Mouse (Mus musculus) small intestine, adult 2 months (tissue): ENCODE measurements around the gene Acer1. TPM values are rescaled to one million over a fixed set of nuclear protein-coding genes. Genes with fewer than 3 reads are reported as not detected.
A peak's percentile ranks its signal among the peaks of the same experiment; 100 is the strongest.

Experiments
- H3K27ac ChIP-seq: fragments of 200-500 bp; 2 replicates; pipeline ENCODE4 v1.5.1; 2012; ENCODE audit warnings: low read depth, low read length, control low read depth, inconsistent platforms; ENCODE audit not compliant: insufficient read depth
- H3K27me3 ChIP-seq: fragments of 200-500 bp; 2 replicates; pipeline ENCODE4 v1.6.1; 2012; ENCODE audit warnings: mild to moderate bottlenecking, moderate library complexity, low read length, inconsistent platforms; ENCODE audit not compliant: control insufficient read depth, insufficient read depth
- H3K36me3 ChIP-seq: fragments of 200-500 bp; 2 replicates; pipeline ENCODE4 v1.6.1; 2012; ENCODE audit warnings: mild to moderate bottlenecking, low read length, control low read depth, inconsistent platforms; ENCODE audit not compliant: control insufficient read depth, insufficient read depth
- H3K4me1 ChIP-seq: fragments of 200-500 bp; 2 replicates; pipeline ENCODE4 v1.6.1; 2012; ENCODE audit warnings: low read length, inconsistent platforms, mixed read lengths; ENCODE audit not compliant: control insufficient read depth, insufficient read depth, insufficient read length
- H3K4me3 ChIP-seq: fragments of 200-500 bp; 2 replicates; pipeline ENCODE4 v1.5.1; 2012; ENCODE audit warnings: low read depth, mild to moderate bottlenecking, control low read depth, inconsistent platforms, low read length, moderate library complexity
- CTCF ChIP-seq: fragments of 200-500 bp; IDR thresholded peaks from 2 replicates; pipeline ENCODE4 v1.5.1; 2012; ENCODE audit warnings: low read depth, mild to moderate bottlenecking, control low read depth, inconsistent platforms, low read length, moderate library complexity, mixed read lengths; ENCODE audit not compliant: insufficient replicate concordance, insufficient read length; ENCODE audit errors: extremely low read depth
- POLR2A ChIP-seq: fragments of 200-500 bp; IDR thresholded peaks from 2 replicates; pipeline ENCODE4 v1.6.1; 2012; ENCODE audit warnings: low read depth, mild to moderate bottlenecking, control low read depth, inconsistent platforms, low read length, moderate library complexity
- WGBS: fragments of 180-500 bp; shearing (Covaris S2); methylation state at CpG from one replicate; pipeline ENCODE4 v1.1.7; 2018; 5-methylcytosine and 5-hydroxymethylcytosine counted together
- polyA plus RNA-seq: library from polyadenylated mRNA; depleted of rRNA; stranded (reverse); fragments of >200 nt; gene quantifications from 2 replicates; pipeline ENCODE4 v1.2.3, GENCODE M21; 2012

Acer1 gene
- polyA plus RNA-seq, 1 experiment: 28.9 TPM

DNA sequence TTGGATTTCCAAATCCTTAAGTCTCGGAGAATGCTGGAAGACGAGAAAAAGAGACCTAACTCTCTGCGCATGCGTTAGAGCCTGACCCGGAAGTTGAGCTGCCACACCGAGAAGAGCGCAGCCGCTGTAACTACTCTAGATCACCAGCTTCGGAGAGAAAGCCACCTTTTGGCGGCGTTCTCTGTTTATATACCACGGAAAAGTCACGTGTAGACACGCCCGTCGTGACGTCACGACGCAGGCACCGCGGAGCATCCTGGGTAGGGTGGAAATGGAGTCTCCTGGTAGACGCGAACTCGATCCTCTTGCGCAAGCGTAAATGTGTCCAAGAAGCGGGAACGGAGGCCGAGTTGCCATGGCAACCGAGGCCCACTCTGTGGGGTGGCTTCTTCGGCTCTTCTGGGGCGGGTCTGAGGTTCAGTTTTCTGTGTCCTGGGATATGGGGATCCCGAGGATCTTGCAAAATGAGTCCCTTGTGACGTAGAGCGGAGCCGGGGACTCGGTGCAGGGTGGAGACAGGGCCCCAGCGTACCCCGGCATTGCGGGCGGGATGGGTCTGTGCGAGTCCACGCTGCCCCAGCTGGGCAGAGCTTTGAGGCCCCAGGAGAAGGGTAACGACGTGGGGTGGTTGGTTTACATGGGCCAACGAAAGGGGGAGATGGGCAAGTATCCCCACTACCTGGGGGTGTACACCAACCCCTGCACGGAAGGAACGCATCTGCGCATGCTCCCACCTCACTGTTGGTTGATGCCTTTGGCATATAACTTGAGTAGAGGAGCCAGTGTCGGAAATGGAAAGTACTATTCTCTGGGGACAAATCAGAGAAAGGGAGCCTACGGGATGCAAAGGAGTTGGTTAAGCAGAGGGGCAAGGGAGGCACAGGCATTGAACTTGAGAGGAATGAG lies 29.6 kb upstream of the Acer1 start, which contains the start of the genes Gtf2f1 and Gm17949:
Gtf2f1 (minus strand) TSS at position 53 of the 906 bp plus-strand sequence.
Gm17949 (plus strand) TSS at position 234 of the 906 bp plus-strand sequence.
- WGBS: 1% methylated on average over 51 of the region's 51 CpGs
- H3K27me3 ChIP-seq: no peaks in the 10 kb centered on the region
- TF ChIP-seq CTCF: no peak
- peak; percentile 99 for TF ChIP-seq POLR2A
- H3K4me3 ChIP-seq: peak within 1 kb of the TSS; percentile 81
- H3K4me1 ChIP-seq: peaks cover 7% of the 10 kb centered on the region; the same call in 1 of the 2 replicates
- H3K36me3 ChIP-seq: peaks cover 18% of the 10 kb centered on the region
- peak within 1 kb of the TSS; percentile 63 for H3K27ac ChIP-seq

DNA sequence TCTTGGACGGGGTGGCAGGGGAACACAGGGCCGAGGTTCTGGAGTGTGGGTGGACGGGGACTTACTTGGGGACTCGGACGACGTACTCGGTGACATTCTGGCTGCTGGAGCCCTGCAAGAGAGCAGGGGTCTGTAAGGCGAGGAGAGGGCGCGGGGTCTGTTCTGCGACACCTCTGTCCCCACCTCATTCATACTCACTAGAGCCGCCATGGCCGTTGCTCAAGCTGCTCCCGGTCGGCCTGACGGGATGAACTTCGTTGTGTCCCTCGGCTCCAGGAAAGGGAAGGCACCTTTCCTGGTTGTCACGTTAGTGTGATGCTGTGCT lies 28.9 kb upstream of the Acer1 start:
- H3K4me3 ChIP-seq: peak overlapping the region; percentile 81
- peak overlapping the region; percentile 63 for H3K27ac ChIP-seq
- H3K4me1 ChIP-seq: peaks cover 7% of the 10 kb centered on the region; the same call in 1 of the 2 replicates
- peaks cover 24% of the 10 kb centered on the region for H3K36me3 ChIP-seq
- TF ChIP-seq POLR2A (no peak), CTCF (no peak)
- no peaks in the 10 kb centered on the region for H3K27me3 ChIP-seq
- 0% methylated on average over 19 of the region's 19 CpGs for WGBS

DNA sequence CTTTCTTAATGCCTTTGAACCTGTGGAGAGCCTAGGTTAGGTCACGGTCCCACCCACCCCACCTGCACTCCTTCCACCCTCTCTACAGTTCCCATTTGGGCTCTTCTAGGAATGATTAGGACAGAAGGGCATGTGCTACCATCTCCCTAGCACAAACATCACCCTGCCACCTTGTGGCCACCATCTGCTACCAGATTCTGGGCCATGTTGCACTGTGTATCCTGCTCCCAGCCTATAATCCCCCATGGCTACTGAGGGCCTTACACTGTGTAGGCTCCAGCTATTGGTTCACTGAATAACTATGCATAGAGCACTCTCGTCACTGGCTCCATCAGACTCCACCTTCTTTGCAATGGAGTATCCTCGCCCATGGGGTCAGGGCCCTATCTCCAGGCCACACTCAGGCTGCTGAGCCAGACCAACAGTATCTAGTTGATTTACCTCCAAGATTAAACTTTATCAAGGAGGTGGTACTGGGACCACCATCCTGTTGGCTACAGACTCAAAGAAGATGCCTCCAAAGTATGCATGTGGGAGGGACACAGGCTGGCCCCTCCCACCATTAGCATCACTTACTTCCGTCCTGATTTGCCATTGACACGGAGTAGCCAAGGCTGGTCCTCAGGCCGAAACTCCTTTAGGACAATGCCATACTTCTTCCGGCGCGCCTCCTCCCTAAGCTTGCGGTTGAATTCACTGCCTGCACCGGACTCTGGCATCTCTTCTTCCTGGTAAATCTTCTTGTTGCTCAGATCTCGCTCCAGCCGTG lies 25.4 kb upstream of the Acer1 start:
- Histone ChIP-seq H3K4me1 (peaks cover 7% of the 10 kb centered on the region; the same call in 1 of the 2 replicates), H3K4me3 (no peak overlapping the region), H3K27me3 (no peaks in the 10 kb centered on the region), H3K36me3 (peaks cover 55% of the 10 kb centered on the region), H3K27ac (no peak overlapping the region)
- TF ChIP-seq POLR2A (no peak), CTCF (peak; percentile 15; the same call in 1 of the 2 replicates)
- WGBS: 96% methylated on average over 13 of the region's 13 CpGs

DNA sequence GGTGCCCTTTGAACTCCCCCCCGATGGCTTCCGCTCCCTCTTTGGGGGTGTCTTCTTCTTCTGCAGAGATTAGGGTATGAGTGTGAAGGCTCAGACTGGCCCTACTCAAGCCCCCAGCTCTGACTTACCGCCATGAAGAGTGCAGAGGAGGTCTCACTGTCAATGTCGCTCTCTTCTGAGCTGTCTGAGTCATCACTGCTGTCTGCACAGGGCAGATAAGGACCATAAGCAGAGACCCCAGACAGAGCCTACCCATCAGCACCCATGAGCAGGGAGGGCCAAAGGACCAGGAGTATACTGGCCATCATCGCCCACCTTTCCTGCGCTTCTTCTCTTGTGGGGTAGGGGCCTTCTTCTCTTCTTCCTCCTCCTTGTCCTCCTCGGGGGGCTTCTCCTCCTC lies 22.1 kb upstream of the Acer1 start:
- WGBS: 93% methylated on average over 7 of the region's 7 CpGs
- TF ChIP-seq POLR2A: no peak
- no peak for TF ChIP-seq CTCF
- H3K27ac ChIP-seq: no peak overlapping the region
- H3K4me1 ChIP-seq: no peaks in the 10 kb centered on the region
- no peak overlapping the region for H3K4me3 ChIP-seq
- no peaks in the 10 kb centered on the region for H3K27me3 ChIP-seq
- peaks cover 56% of the 10 kb centered on the region for H3K36me3 ChIP-seq

DNA sequence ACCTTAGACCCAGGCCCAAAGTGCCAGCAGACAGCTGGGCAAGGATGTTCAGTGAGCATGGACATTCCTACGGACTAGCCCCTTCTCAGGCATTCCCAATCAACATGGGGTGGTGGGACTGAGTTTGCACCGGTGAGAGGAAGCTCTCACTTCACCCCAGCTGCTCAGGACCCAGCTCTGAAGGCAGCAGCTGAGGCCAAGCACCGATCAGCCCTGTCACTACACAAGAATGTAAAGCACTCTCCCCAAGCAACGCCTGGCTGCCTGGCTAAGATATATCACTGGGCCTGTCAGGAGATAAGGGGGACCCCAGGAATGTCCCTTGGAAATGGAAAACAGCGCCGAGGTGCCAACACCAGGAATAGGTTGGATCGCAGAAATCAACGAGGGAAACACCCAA lies 19.3 kb upstream of the Acer1 start:
- TF ChIP-seq CTCF (no peak), POLR2A (no peak)
- WGBS: 58% methylated on average over 8 of the region's 8 CpGs
- no peak overlapping the region for H3K27ac ChIP-seq
- H3K4me3 ChIP-seq: no peak overlapping the region
- H3K36me3 ChIP-seq: peaks cover 39% of the 10 kb centered on the region
- no peaks in the 10 kb centered on the region for H3K27me3 ChIP-seq
- peaks cover 3% of the 10 kb centered on the region; the same call in 1 of the 2 replicates for H3K4me1 ChIP-seq

DNA sequence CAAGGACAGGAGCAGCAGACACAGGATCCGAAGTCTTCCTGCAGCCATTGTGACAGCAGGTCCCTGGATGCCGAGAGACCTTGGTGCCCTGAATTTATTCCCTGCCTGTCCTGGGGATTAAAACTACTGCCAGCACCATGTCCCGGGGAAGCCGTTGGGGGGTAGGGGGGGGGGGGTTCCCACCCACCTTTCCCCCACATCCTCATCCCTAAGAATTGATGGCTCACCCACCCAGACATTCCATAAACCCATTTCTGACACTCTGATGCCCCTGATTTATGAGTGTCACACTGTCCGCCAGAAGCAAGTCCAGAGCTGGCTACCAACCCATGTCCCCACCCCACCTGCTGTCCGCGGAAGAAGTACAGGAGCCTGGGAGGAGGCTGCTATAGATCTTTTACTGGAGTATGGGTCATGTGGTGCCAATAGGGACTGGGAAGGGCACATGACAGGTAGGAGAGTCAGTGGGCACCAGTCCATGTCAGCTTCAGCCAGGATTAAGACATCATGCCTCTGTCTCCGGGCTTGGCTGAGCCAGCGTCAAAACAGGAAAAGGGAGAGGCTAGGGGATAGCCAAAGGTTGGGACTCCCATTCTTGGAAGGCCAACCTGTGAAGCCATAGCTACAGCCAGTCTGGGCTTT lies 18.2 kb upstream of the Acer1 start, which contains the start of gene Pspn:
Pspn (minus strand) TSS at position 51 of the 642 bp plus-strand sequence.
- 76% methylated on average over 9 of the region's 9 CpGs for WGBS
- H3K36me3 ChIP-seq: peaks cover 36% of the 10 kb centered on the region

More for the DNA sequence above, 18.2 kb upstream of the Acer1 start, which contains the start of gene Pspn:
- Histone ChIP-seq H3K27ac (no peak within 1 kb of the TSS), H3K4me1 (peaks cover 3% of the 10 kb centered on the region; the same call in 1 of the 2 replicates), H3K4me3 (no peak within 1 kb of the TSS), H3K27me3 (no peaks in the 10 kb centered on the region)
- TF ChIP-seq CTCF (no peak), POLR2A (no peak)
